Comparison of ENCODE assay signal across 30 mouse cellular contexts in the genomic region with DNA sequence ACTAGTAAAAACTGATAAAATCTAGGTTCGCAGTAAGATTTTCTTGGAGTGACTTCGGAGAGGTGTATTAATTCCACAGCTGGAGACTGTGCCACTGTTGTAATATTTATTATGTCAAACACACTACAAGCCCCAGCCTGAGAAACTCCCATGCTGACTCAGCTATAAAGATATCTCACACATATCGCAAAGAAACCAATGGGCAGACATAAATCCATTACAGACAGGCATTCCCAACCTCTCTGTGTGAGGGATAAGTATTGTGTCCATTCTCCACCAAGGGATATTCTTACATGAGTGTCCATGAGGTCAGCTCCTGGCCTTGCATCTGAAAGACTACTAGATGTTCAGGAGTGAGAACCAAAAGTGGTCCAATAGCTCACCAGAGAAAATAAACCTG. TPM values are rescaled to one million over a fixed set of nuclear protein-coding genes. Genes with fewer than 3 reads are reported as not detected.
A peak's percentile ranks its signal among the peaks of the same experiment; 100 is the strongest.
DNase-seq lines count a peak whose midpoint lies in the region; ATAC-seq and TF ChIP-seq lines count a peak whose summit lies in the region.
"Had no signal": no experiment of that assay in that cellular context is flagged by ENCODE, and none has a peak within 500 bp of the region (broad histone marks: within the 10 kb centered on the region; RNA-seq: fewer than 3 reads in every experiment).

No protein-coding gene starts in this region.

- H3K4me1 ChIP-seq in forebrain, embryonic 15.5 days: peaks cover 39% of the 10 kb centered on the region
- H3K4me1 ChIP-seq in forebrain, embryonic 11.5 days (replicated peaks; ENCODE audit: control insufficient read depth, insufficient read depth, low read length): peaks cover 12% of the 10 kb centered on the region; the same call in 1 of the 2 replicates
- no peaks in the 10 kb centered on the region; the same call in 1 of the 2 replicates for H3K4me1 ChIP-seq in heart, postnatal 0 days (ENCODE audit: control insufficient read depth, insufficient read depth)
- H3K4me1 ChIP-seq in midbrain, embryonic 14.5 days (ENCODE audit: control insufficient read depth, insufficient read depth, low read length): peaks cover 5% of the 10 kb centered on the region
- peaks cover 6% of the 10 kb centered on the region; the same call in 1 of the 2 replicates for H3K4me1 ChIP-seq in midbrain, postnatal 0 days (ENCODE audit: insufficient read depth, low read length)
- H3K4me1 ChIP-seq in neural tube, embryonic 15.5 days: peaks cover 24% of the 10 kb centered on the region
- peaks cover 8% of the 10 kb centered on the region; the same call in 1 of the 2 replicates for H3K4me1 ChIP-seq in kidney, embryonic 14.5 days (ENCODE audit: control insufficient read depth, insufficient read depth, low read length)

- DNase-seq in forebrain, embryonic 11.5 days (ENCODE audit: low spot score): no peak
- DNase-seq in heart, postnatal 0 days (ENCODE audit: low spot score): peak; percentile 5
- no peak for DNase-seq in heart, adult 9 months (ENCODE audit: low spot score in 2 of 2)
- peak; percentile 8 for DNase-seq in midbrain, embryonic 14.5 days
- DNase-seq in midbrain, postnatal 0 days (ENCODE audit: low spot score): no peak

- 0 out of 2 replicates have a peak, but pooled peaks have one; percentile 5 for ATAC-seq in forebrain, embryonic 15.5 days (replicated peaks)
- no peak for ATAC-seq in forebrain, embryonic 11.5 days (replicated peaks; ENCODE audit: low FRiP score)
- ATAC-seq in heart, postnatal 0 days (ENCODE audit: insufficient read depth, low read depth): no peak
- ATAC-seq in midbrain, embryonic 14.5 days (ENCODE audit: low FRiP score, low TSS enrichment): no peak
- ATAC-seq in midbrain, postnatal 0 days (ENCODE audit: low FRiP score): no peak
- no peak for ATAC-seq in neural tube, embryonic 15.5 days (ENCODE audit: low FRiP score)
- no peak for ATAC-seq in kidney, embryonic 14.5 days (ENCODE audit: low FRiP score, low TSS enrichment)
- ATAC-seq: inflammation-experienced regulatory T-cells, adult 6 months; liver, embryonic 12.5 days; liver, postnatal 0 days had no signal

- no peaks in the 10 kb centered on the region for H3K36me3 ChIP-seq in forebrain, embryonic 15.5 days
- H3K36me3 ChIP-seq in forebrain, embryonic 11.5 days (ENCODE audit: control insufficient read depth, insufficient read depth, low read length): no peaks in the 10 kb centered on the region
- H3K36me3 ChIP-seq in heart, postnatal 0 days (replicated peaks; ENCODE audit: control insufficient read depth, insufficient read depth, low read length): no peaks in the 10 kb centered on the region
- H3K36me3 ChIP-seq in midbrain, embryonic 14.5 days (ENCODE audit: control insufficient read depth, insufficient read depth, low read length): no peaks in the 10 kb centered on the region
- H3K36me3 ChIP-seq in midbrain, postnatal 0 days (ENCODE audit: insufficient read depth, low read length): no peaks in the 10 kb centered on the region
- no peaks in the 10 kb centered on the region for H3K36me3 ChIP-seq in neural tube, embryonic 15.5 days
- H3K36me3 ChIP-seq in kidney, embryonic 14.5 days (ENCODE audit: control insufficient read depth, insufficient read depth, low read length): no peaks in the 10 kb centered on the region
- H3K36me3 ChIP-seq: embryonic facial prominence, embryonic 10.5 days; embryonic facial prominence, embryonic 15.5 days; heart, embryonic 12.5 days; hindbrain, embryonic 12.5 days; kidney, embryonic 15.5 days; limb, embryonic 13.5 days; liver, embryonic 12.5 days; midbrain, embryonic 13.5 days; neural tube, embryonic 12.5 days; stomach, embryonic 15.5 days had no signal

- H3K4me3 ChIP-seq in forebrain, embryonic 15.5 days: no peak overlapping the region
- no peak overlapping the region for H3K4me3 ChIP-seq in forebrain, embryonic 11.5 days (ENCODE audit: low read depth, low read length)
- no peak overlapping the region for H3K4me3 ChIP-seq in heart, postnatal 0 days (ENCODE audit: low read depth, low read length)
- no peak overlapping the region for H3K4me3 ChIP-seq in midbrain, embryonic 14.5 days (replicated peaks; ENCODE audit: low read depth, low read length)
- no peak overlapping the region for H3K4me3 ChIP-seq in midbrain, postnatal 0 days (ENCODE audit: low read depth, low read length)
- H3K4me3 ChIP-seq in neural tube, embryonic 15.5 days (replicated peaks): no peak overlapping the region
- H3K4me3 ChIP-seq in kidney, embryonic 14.5 days (ENCODE audit: low read length): no peak overlapping the region
- H3K4me3 ChIP-seq: embryonic facial prominence, embryonic 10.5 days; embryonic facial prominence, embryonic 15.5 days; heart, embryonic 12.5 days; hindbrain, embryonic 12.5 days; kidney, embryonic 15.5 days; layer of hippocampus, adult 2 months; left cerebral cortex, adult 2 months; limb, embryonic 13.5 days; liver, embryonic 12.5 days; midbrain, embryonic 13.5 days; neural tube, embryonic 12.5 days; stomach, embryonic 15.5 days had no signal

- no peak overlapping the region for H3K27ac ChIP-seq in forebrain, embryonic 15.5 days (replicated peaks)
- H3K27ac ChIP-seq in forebrain, embryonic 11.5 days (ENCODE audit: low read depth, low read length): no peak overlapping the region
- no peak overlapping the region for H3K27ac ChIP-seq in heart, postnatal 0 days (ENCODE audit: low read depth)
- no peak overlapping the region for H3K27ac ChIP-seq in midbrain, embryonic 14.5 days (replicated peaks; ENCODE audit: low read depth, low read length)
- H3K27ac ChIP-seq in midbrain, postnatal 0 days (ENCODE audit: low read depth, low read length): no peak overlapping the region
- H3K27ac ChIP-seq in neural tube, embryonic 15.5 days (replicated peaks): 0 out of 2 replicates have a peak overlapping the region, but pooled peaks have one; percentile 6
- no peak overlapping the region for H3K27ac ChIP-seq in kidney, embryonic 14.5 days (ENCODE audit: low read depth, low read length)
- H3K27ac ChIP-seq: embryonic facial prominence, embryonic 10.5 days; embryonic facial prominence, embryonic 15.5 days; hindbrain, embryonic 12.5 days; kidney, embryonic 15.5 days; left cerebral cortex, adult 2 months; limb, embryonic 13.5 days; liver, embryonic 12.5 days; macrophage; midbrain, embryonic 13.5 days; neural tube, embryonic 12.5 days; stomach, embryonic 15.5 days had no signal

- H3K27me3 ChIP-seq in forebrain, embryonic 15.5 days: peaks cover 66% of the 10 kb centered on the region
- H3K27me3 ChIP-seq in forebrain, embryonic 11.5 days (ENCODE audit: control insufficient read depth, insufficient read depth, low read length): peaks cover 25% of the 10 kb centered on the region
- H3K27me3 ChIP-seq in heart, postnatal 0 days (ENCODE audit: control insufficient read depth, insufficient read depth, low read length): peaks cover 29% of the 10 kb centered on the region
- peaks cover 24% of the 10 kb centered on the region for H3K27me3 ChIP-seq in midbrain, embryonic 14.5 days (ENCODE audit: control insufficient read depth, insufficient read depth, low read length)
- peaks cover 22% of the 10 kb centered on the region for H3K27me3 ChIP-seq in midbrain, postnatal 0 days (ENCODE audit: insufficient read depth, low read length)
- H3K27me3 ChIP-seq in neural tube, embryonic 15.5 days (replicated peaks): peaks cover 22% of the 10 kb centered on the region
- peaks cover 26% of the 10 kb centered on the region for H3K27me3 ChIP-seq in kidney, embryonic 14.5 days (ENCODE audit: control insufficient read depth, insufficient read depth, low read length)

- no peak for TF ChIP-seq CTCF in heart, postnatal 0 days (IDR thresholded peaks at IDR 0.05; ENCODE audit: low read depth)
- no peak for TF ChIP-seq CTCF in midbrain, postnatal 0 days (IDR thresholded peaks at IDR 0.05)

- H3K4me2 ChIP-seq in forebrain, embryonic 15.5 days (replicated peaks): no peak overlapping the region
- H3K4me2 ChIP-seq in forebrain, embryonic 11.5 days (ENCODE audit: low read depth, low read length, severe bottlenecking): no peak overlapping the region
- no peak overlapping the region for H3K4me2 ChIP-seq in heart, postnatal 0 days (ENCODE audit: low read depth, low read length)
- no peak overlapping the region for H3K4me2 ChIP-seq in midbrain, embryonic 14.5 days (ENCODE audit: low read length)
- no peak overlapping the region for H3K4me2 ChIP-seq in midbrain, postnatal 0 days (ENCODE audit: low read depth, low read length, poor library complexity, severe bottlenecking)
- H3K4me2 ChIP-seq in neural tube, embryonic 15.5 days: no peak overlapping the region
- H3K4me2 ChIP-seq in kidney, embryonic 14.5 days (replicated peaks; ENCODE audit: low read depth, low read length): no peak overlapping the region
- H3K4me2 ChIP-seq: embryonic facial prominence, embryonic 15.5 days; heart, embryonic 12.5 days; hindbrain, embryonic 12.5 days; kidney, embryonic 15.5 days; limb, embryonic 13.5 days; liver, embryonic 12.5 days; midbrain, embryonic 13.5 days; neural tube, embryonic 12.5 days; stomach, embryonic 15.5 days had no signal

- 72% methylated on average over 3 of the region's 3 CpGs for WGBS in forebrain, embryonic 15.5 days
- 94% methylated on average over 3 of the region's 3 CpGs for WGBS in forebrain, embryonic 11.5 days
- WGBS in heart, postnatal 0 days: 56% methylated on average over 3 of the region's 3 CpGs
- 68% methylated on average over 3 of the region's 3 CpGs for WGBS in midbrain, embryonic 14.5 days
- 61% methylated on average over 3 of the region's 3 CpGs for WGBS in midbrain, postnatal 0 days
- WGBS in neural tube, embryonic 15.5 days: 80% methylated on average over 3 of the region's 3 CpGs
- 68% methylated on average over 3 of the region's 3 CpGs for WGBS in kidney, embryonic 14.5 days

- no peak overlapping the region for H3K9ac ChIP-seq in forebrain, embryonic 15.5 days (replicated peaks)
- H3K9ac ChIP-seq in forebrain, embryonic 11.5 days (ENCODE audit: low read length): no peak overlapping the region
- no peak overlapping the region for H3K9ac ChIP-seq in heart, postnatal 0 days (replicated peaks; ENCODE audit: low read depth, low read length)
- no peak overlapping the region for H3K9ac ChIP-seq in midbrain, embryonic 14.5 days (replicated peaks; ENCODE audit: low read length)
- H3K9ac ChIP-seq in midbrain, postnatal 0 days (replicated peaks; ENCODE audit: low read length, poor library complexity, severe bottlenecking): no peak overlapping the region
- H3K9ac ChIP-seq in neural tube, embryonic 15.5 days (replicated peaks): no peak overlapping the region
- no peak overlapping the region for H3K9ac ChIP-seq in kidney, embryonic 14.5 days (ENCODE audit: low read depth, low read length)
- H3K9ac ChIP-seq: embryonic facial prominence, embryonic 15.5 days; forebrain, postnatal 0 days; heart, embryonic 12.5 days; hindbrain, embryonic 12.5 days; kidney, embryonic 15.5 days; limb, embryonic 13.5 days; liver, embryonic 12.5 days; liver, postnatal 0 days; midbrain, embryonic 13.5 days; neural tube, embryonic 12.5 days; stomach, embryonic 15.5 days had no signal

- TF ChIP-seq EP300 in heart, postnatal 0 days (IDR thresholded peaks at IDR 0.05; ENCODE audit: low read depth): no peak

- H3K9me3 ChIP-seq in forebrain, embryonic 15.5 days: no peaks in the 10 kb centered on the region
- no peaks in the 10 kb centered on the region for H3K9me3 ChIP-seq in forebrain, embryonic 11.5 days (ENCODE audit: control insufficient read depth, low read length)
- H3K9me3 ChIP-seq in heart, postnatal 0 days (replicated peaks; ENCODE audit: control insufficient read depth, low read length): no peaks in the 10 kb centered on the region
- H3K9me3 ChIP-seq in midbrain, embryonic 14.5 days (ENCODE audit: control insufficient read depth, low read length): no peaks in the 10 kb centered on the region
- no peaks in the 10 kb centered on the region for H3K9me3 ChIP-seq in midbrain, postnatal 0 days (ENCODE audit: low read length)
- no peaks in the 10 kb centered on the region for H3K9me3 ChIP-seq in neural tube, embryonic 15.5 days (replicated peaks)
- no peaks in the 10 kb centered on the region for H3K9me3 ChIP-seq in kidney, embryonic 14.5 days (ENCODE audit: control insufficient read depth, low read length)
- H3K9me3 ChIP-seq: embryonic facial prominence, embryonic 10.5 days; embryonic facial prominence, embryonic 15.5 days; heart, embryonic 12.5 days; hindbrain, embryonic 12.5 days; kidney, embryonic 15.5 days; limb, embryonic 13.5 days; liver, embryonic 12.5 days; midbrain, embryonic 13.5 days; neural tube, embryonic 12.5 days; stomach, embryonic 15.5 days had no signal

RNA-seq across cellular contexts. Expression of a gene that starts 4.7 kb away (rescaled TPM):
- polyA plus RNA-seq in forebrain, embryonic 15.5 days (2015; fragmentation: Nextera tagmentation; extraction: Ambion mirVana): not detected in 2 replicates
- not detected in 2 replicates for polyA plus RNA-seq in forebrain, embryonic 11.5 days (2014; fragmentation: Nextera tagmentation; extraction: Ambion mirVana)
- total RNA-seq in heart, postnatal 0 days (2014; rRNA removed; ENCODE audit: low replicate concordance): not detected in 2 replicates
- not detected in 2 replicates for polyA plus RNA-seq in heart, postnatal 0 days (2015; fragmentation: Nextera tagmentation; extraction: Ambion mirVana)
- 0.32 and 0.36 TPM in 2 replicates for polyA plus RNA-seq in midbrain, embryonic 14.5 days (2014; fragmentation: Nextera tagmentation; extraction: Ambion mirVana)
- total RNA-seq in midbrain, postnatal 0 days (2014; rRNA removed): 6.7 and 9.7 TPM in 2 replicates
- 0.38 and 0.41 TPM in 2 replicates for polyA plus RNA-seq in midbrain, postnatal 0 days (2015; fragmentation: Nextera tagmentation; extraction: Ambion mirVana)
- 0.19 and 0.47 TPM in 2 replicates for polyA plus RNA-seq in neural tube, embryonic 15.5 days (2015; fragmentation: Nextera tagmentation; extraction: Ambion mirVana)
- not detected in 2 replicates for polyA plus RNA-seq in kidney, embryonic 14.5 days (2014; fragmentation: Nextera tagmentation; extraction: Ambion mirVana)
- total RNA-seq: gastrocnemius, postnatal 14 days; granulocyte monocyte progenitor cell, adult 5-6 weeks; heart, postnatal 25 days; left cerebral cortex, adult 2 months; left cerebral cortex, postnatal 25 days; megakaryocyte-erythroid progenitor cell, adult 5-6 weeks had no signal
- polyA plus RNA-seq: cortical plate, adult 2 months; embryonic facial prominence, embryonic 10.5 days; embryonic facial prominence, embryonic 15.5 days; heart, embryonic 12.5 days; hindbrain, embryonic 12.5 days; inflammation-experienced regulatory T-cells, adult 6 months; limb, embryonic 13.5 days; liver, embryonic 12.5 days; liver, postnatal 0 days; macrophage; neural tube, embryonic 12.5 days; stomach, embryonic 15.5 days had no signal

Comparison
In these comparisons a context has a peak if more than half of its experiments do, and no peak if none do; other contexts are left out.
1. DNase-seq: peak in heart, postnatal 0 days (single experiment) and midbrain, embryonic 14.5 days (single experiment); none in forebrain, embryonic 11.5 days (single experiment), heart, adult 9 months (0 of 2) and midbrain, postnatal 0 days (single experiment).